Mouse (Mus musculus): ENCODE data around the gene Gm9745. TPM values are rescaled to one million over a fixed set of nuclear protein-coding genes. Genes with fewer than 3 reads are reported as not detected.

The Gm9745 gene
- not detected in 2 replicates for polyA plus RNA-seq (2012; ENCODE audit: low replicate concordance)

DNA sequence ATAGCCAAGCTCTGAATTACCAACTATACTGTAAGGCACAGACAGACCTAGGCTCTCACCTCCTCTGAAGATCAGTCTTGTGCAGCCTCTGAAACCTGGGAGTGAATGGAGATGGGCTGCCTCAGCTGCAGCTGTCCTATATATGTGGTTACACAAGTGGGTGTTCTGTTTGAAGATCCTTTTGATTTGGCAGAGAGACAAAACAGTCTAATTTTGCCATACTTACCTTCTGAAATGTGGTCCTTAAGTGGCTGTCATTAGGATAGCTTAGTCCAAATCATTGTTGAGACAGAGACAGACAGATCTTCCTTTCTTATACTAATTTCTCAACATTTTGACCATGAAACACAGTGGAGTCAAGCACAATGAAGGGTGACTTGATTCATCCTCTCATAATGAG is at the start of gene Gm9745:
Gene Gm9745 (minus strand): TSS at position 101 of the 400 bp plus-strand sequence.

DNA sequence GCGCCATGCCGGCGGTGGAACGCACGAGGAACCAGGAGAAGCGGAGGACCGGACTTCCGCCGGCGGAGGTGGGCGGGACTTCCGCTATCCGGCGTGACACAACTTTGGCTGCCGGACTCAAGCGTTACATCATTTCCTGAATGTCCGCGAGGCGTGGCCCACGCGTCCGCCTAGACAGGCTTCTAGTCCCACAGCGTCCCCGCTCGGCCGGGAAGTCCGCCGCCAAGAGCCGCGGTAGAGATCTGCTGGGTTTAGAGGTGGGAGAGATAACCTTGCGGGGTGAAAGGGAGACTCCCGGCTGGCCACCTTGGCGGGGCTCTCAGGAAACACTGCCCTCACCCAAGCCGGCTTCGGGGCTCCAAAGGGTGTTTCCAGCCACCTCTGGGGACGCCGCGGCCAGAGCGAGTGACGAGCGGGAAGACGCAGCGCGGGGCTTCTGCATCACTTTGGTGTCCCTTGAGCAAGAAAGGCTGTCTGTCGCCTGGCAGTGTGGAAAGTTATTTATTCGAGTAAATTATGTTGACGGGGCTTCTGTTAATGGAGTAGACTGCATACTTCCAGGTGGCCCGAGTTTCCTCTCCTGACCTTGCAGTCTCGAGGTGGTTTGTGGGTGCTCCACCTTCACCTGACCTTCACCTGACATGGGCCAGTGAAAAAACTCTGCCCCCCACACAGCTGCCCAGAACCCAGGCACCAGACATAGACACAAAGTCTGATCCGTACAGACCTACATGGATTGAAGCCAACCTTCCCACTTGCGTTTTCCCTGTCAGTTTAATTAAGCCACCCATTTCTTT is 48.2 kb upstream of the Gm9745 start, which contains the start of gene Gtpbp4:
Gene Gtpbp4 (minus strand): TSS at position 94 of the 797 bp plus-strand sequence.

DNA sequence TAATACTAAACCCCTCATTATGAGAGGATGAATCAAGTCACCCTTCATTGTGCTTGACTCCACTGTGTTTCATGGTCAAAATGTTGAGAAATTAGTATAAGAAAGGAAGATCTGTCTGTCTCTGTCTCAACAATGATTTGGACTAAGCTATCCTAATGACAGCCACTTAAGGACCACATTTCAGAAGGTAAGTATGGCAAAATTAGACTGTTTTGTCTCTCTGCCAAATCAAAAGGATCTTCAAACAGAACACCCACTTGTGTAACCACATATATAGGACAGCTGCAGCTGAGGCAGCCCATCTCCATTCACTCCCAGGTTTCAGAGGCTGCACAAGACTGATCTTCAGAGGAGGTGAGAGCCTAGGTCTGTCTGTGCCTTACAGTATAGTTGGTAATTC is 4.5 kb upstream of the Gm9745 start, which contains the start of gene Idi2:
Gene Idi2 (plus strand): TSS at position 301 of the 400 bp plus-strand sequence.

Other genes with a start within 250 kb of the Gm9745 start
- gene Wdr37, start 76.3 kb downstream of the Gm9745 start, polyA plus RNA-seq (2012; ENCODE audit: low replicate concordance), result 0.27 and 4.2 TPM in 2 replicates
- gene Idi1, start 62.7 kb downstream of the Gm9745 start, polyA plus RNA-seq (2012; ENCODE audit: low replicate concordance), result 1.2 and 5.3 TPM in 2 replicates
- not detected in 2 replicates for gene Idi2, start 4.6 kb upstream of the Gm9745 start, polyA plus RNA-seq (2012; ENCODE audit: low replicate concordance)
- gene Gtpbp4, start 47.9 kb upstream of the Gm9745 start, polyA plus RNA-seq (2012; ENCODE audit: low replicate concordance), result 0.52 and 2.5 TPM in 2 replicates
- 23.2 and 36.3 TPM in 2 replicates for gene Larp4b, start 145.7 kb upstream of the Gm9745 start, polyA plus RNA-seq (2012; ENCODE audit: low replicate concordance)

Measured in leukemia stem cell, adult 10-12 weeks (primary cell).